Mouse (Mus musculus): ENCODE data around the gene C1qbp.
A peak's percentile ranks its signal among the peaks of the same experiment; 100 is the strongest.

- no peak for TF ChIP-seq MAX (IDR thresholded peaks at IDR 0.05; ENCODE audit: low read depth)
- TF ChIP-seq USF1 (IDR thresholded peaks at IDR 0.05; ENCODE audit: low read depth) = no peak
- TF ChIP-seq TCF3 (IDR thresholded peaks at IDR 0.05; ENCODE audit: insufficient read length, low read depth) = no peak
- TF ChIP-seq POLR2AphosphoS2 (IDR thresholded peaks at IDR 0.05; ENCODE audit: insufficient read length, low read depth) = no peak
- TF ChIP-seq POLR2A (IDR thresholded peaks at IDR 0.05; ENCODE audit: insufficient read length, low read depth) = no peak
- no peak for TF ChIP-seq MYOD1 (IDR thresholded peaks at IDR 0.05; ENCODE audit: control insufficient read depth in 1 of 3, insufficient read length in 2 of 3, low read depth in 2 of 3)
- no peak for TF ChIP-seq E2F4 (IDR thresholded peaks at IDR 0.05; ENCODE audit: insufficient read depth)
- TF ChIP-seq CEBPB (IDR thresholded peaks at IDR 0.05; ENCODE audit: insufficient read depth, poor library complexity, severe bottlenecking) = peak; percentile 67; the same call in 1 of the 2 replicates
Observed at GRCm38 (mm10) chr11:70982030-70982429, 796 bp downstream of the C1qbp start.

Data from myocyte (in vitro differentiated cells).